8 mouse cellular contexts compared by ENCODE assay signal in genomic region chr6:90764753-90765152, GRCm38 (mm10).
DNase-seq lines count a peak whose midpoint lies in the region; ATAC-seq and TF ChIP-seq lines count a peak whose summit lies in the region.

No protein-coding gene starts in this region.

- no peak overlapping the region for H3K9ac ChIP-seq in embryonic facial prominence, embryonic 13.5 days
- no peak overlapping the region for H3K9ac ChIP-seq in neural tube, embryonic 13.5 days

- H3K27me3 ChIP-seq in embryonic facial prominence, embryonic 13.5 days, result no peaks in the 10 kb centered on the region
- H3K27me3 ChIP-seq in neural tube, embryonic 13.5 days, result no peaks in the 10 kb centered on the region

- no peak for DNase-seq in left cerebral cortex, adult 2 months (ENCODE audit: extremely low spot score in 1 of 2, low spot score in 2 of 2)
- no peak for DNase-seq in left cerebral cortex, postnatal 36 days (ENCODE audit: low spot score in 2 of 2)
- DNase-seq in heart, postnatal 4 days, result peak; percentile 46
- no peak for DNase-seq in layer of hippocampus, postnatal 10 days (ENCODE audit: low spot score in 2 of 2)
- no peak for DNase-seq in cerebellum, postnatal 14 days
- DNase-seq in frontal cortex, adult 2 months (ENCODE audit: extremely low spot score in 1 of 2, low spot score in 1 of 2), result no peak

- H3K4me3 ChIP-seq in left cerebral cortex, adult 2 months, result no peak overlapping the region
- no peak overlapping the region for H3K4me3 ChIP-seq in embryonic facial prominence, embryonic 13.5 days
- no peak overlapping the region for H3K4me3 ChIP-seq in neural tube, embryonic 13.5 days

- intact Hi-C loops in left cerebral cortex, adult 2 months (cut with DNase I), result no loop called here
- intact Hi-C loops in left cerebral cortex, postnatal 36 days (cut with DNase I), result no loop called here

- H3K4me2 ChIP-seq in embryonic facial prominence, embryonic 13.5 days, result no peak overlapping the region
- H3K4me2 ChIP-seq in neural tube, embryonic 13.5 days, result no peak overlapping the region; the same call in 1 of the 2 replicates

- no peak for ATAC-seq in embryonic facial prominence, embryonic 13.5 days (ENCODE audit: insufficient number of reproducible peaks, insufficient read depth, low FRiP score, low TSS enrichment, low read depth)
- peak; percentile 48 for ATAC-seq in neural tube, embryonic 13.5 days (ENCODE audit: low read depth)

- H3K9me3 ChIP-seq in embryonic facial prominence, embryonic 13.5 days, result no peaks in the 10 kb centered on the region
- H3K9me3 ChIP-seq in neural tube, embryonic 13.5 days, result no peaks in the 10 kb centered on the region

- peaks cover 24% of the 10 kb centered on the region for H3K4me1 ChIP-seq in embryonic facial prominence, embryonic 13.5 days
- H3K4me1 ChIP-seq in neural tube, embryonic 13.5 days (replicated peaks), result peaks cover 61% of the 10 kb centered on the region

- 46% methylated on average over 2 of the region's 2 CpGs for WGBS in embryonic facial prominence, embryonic 13.5 days
- WGBS in neural tube, embryonic 13.5 days, result 29% methylated on average over 2 of the region's 2 CpGs

- peak overlapping the region; percentile 47 for H3K27ac ChIP-seq in left cerebral cortex, adult 2 months
- peak overlapping the region; percentile 58 for H3K27ac ChIP-seq in embryonic facial prominence, embryonic 13.5 days
- peak overlapping the region; percentile 79 for H3K27ac ChIP-seq in neural tube, embryonic 13.5 days (replicated peaks)

- no peaks in the 10 kb centered on the region for H3K36me3 ChIP-seq in embryonic facial prominence, embryonic 13.5 days
- no peaks in the 10 kb centered on the region for H3K36me3 ChIP-seq in neural tube, embryonic 13.5 days

- no peak for TF ChIP-seq CTCF in left cerebral cortex, adult 2 months (IDR thresholded peaks at IDR 0.05)
